Mouse (Mus musculus) cortical plate, adult 2 months (tissue): ENCODE data around the gene Tac4.

Experiments used
- CTCF ChIP-seq: fragments of 200-500 bp; IDR thresholded peaks from 2 replicates; pipeline ENCODE4 v1.5.1; 2011; ENCODE audit warnings: mild to moderate bottlenecking, control low read depth, low read length; ENCODE audit not compliant: insufficient read depth; ENCODE audit errors: extremely low read depth
- POLR2A ChIP-seq: fragments of 200-500 bp; IDR thresholded peaks from 2 replicates; pipeline ENCODE4 v1.6.1; 2011; ENCODE audit warnings: mild to moderate bottlenecking, low read length, control low read depth; ENCODE audit not compliant: insufficient read depth; ENCODE audit errors: extremely low read depth

DNA sequence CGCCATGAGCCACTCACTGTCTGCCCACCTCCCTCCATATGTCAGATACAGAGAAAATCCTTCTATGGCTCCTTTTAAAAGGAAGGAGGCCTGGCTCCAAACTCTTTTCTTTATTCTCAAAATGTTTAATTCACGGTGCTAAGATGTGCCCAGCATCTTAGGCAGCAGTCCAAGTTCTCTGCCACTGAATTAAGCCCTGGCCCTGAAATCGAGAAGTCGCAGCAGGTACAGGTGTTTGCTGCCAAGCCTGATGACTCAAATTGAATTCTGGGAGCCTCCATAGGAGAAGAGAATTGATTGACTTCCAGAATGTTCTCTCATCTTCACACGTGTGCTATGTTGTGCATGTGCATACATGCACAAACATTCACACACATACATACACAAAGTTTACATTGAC, 21.0 kb downstream of the Tac4 start:
- TF ChIP-seq CTCF: no peak
- no peak for TF ChIP-seq POLR2A
